Mouse (Mus musculus) liver, embryonic 15.5 days (tissue): ENCODE results near the gene Esp4. TPM values are rescaled to one million over a fixed set of nuclear protein-coding genes. Genes with fewer than 3 reads are reported as not detected.
"Not testable (repeated sequence)": the region's sequence is repeated elsewhere in the genome, so short reads cannot be mapped to it uniquely, and the experiment has no call there.

ENCODE experiments used
- ATAC-seq: fragments of 200-750 bp; cut with Nextera tagmentation; 2 replicates; pipeline ENCODE4 v1.8.0; 2017; ENCODE audit warnings: moderate number of reproducible peaks, mild to moderate bottlenecking, moderate library complexity; ENCODE audit not compliant: insufficient read depth
- H3K27ac ChIP-seq: fragments of 300-500 bp; sonication (generic); replicated peaks from 2 replicates; pipeline ENCODE4 v1.5.1; 2015; ENCODE audit warnings: mild to moderate bottlenecking, inconsistent platforms
- H3K27me3 ChIP-seq: fragments of 300-500 bp; sonication (generic); 2 replicates; pipeline ENCODE4 v1.6.1; 2015; ENCODE audit warnings: mild to moderate bottlenecking, inconsistent platforms
- H3K36me3 ChIP-seq: fragments of 300-500 bp; sonication (generic); replicated peaks from 2 replicates; pipeline ENCODE4 v1.6.1; 2015; ENCODE audit warnings: moderate library complexity, mild to moderate bottlenecking, inconsistent platforms
- H3K4me1 ChIP-seq: fragments of 300-500 bp; sonication (generic); replicated peaks from 2 replicates; pipeline ENCODE4 v1.6.1; 2015; ENCODE audit warnings: inconsistent platforms
- H3K4me2 ChIP-seq: fragments of 300-500 bp; sonication (generic); 2 replicates; pipeline ENCODE4 v1.6.1; 2015; ENCODE audit warnings: moderate library complexity, mild to moderate bottlenecking, inconsistent platforms
- H3K4me3 ChIP-seq: fragments of 300-500 bp; sonication (generic); replicated peaks from 2 replicates; pipeline ENCODE4 v1.5.1; 2015; ENCODE audit warnings: mild to moderate bottlenecking, inconsistent platforms
- H3K9ac ChIP-seq: fragments of 300-500 bp; sonication (generic); 2 replicates; pipeline ENCODE4 v1.6.1; 2015; ENCODE audit warnings: moderate library complexity, mild to moderate bottlenecking, inconsistent platforms
- H3K9me3 ChIP-seq: fragments of 300-500 bp; sonication (generic); replicated peaks from 2 replicates; pipeline ENCODE4 v1.6.1; 2016; ENCODE audit warnings: inconsistent platforms
- WGBS: fragments of 180-500 bp; shearing (Covaris S2); methylation state at CpG from one replicate; pipeline ENCODE4 v1.1.7; 2015; ENCODE audit warnings: mixed read lengths; ENCODE audit not compliant: insufficient replicate concordance; 5-methylcytosine and 5-hydroxymethylcytosine counted together
- polyA plus RNA-seq: library from polyadenylated mRNA; unstranded; fragments of >200 nt; fragmentation: Nextera tagmentation; extraction: Ambion mirVana; gene quantifications from 2 replicates; pipeline ENCODE4 v1.2.1, GENCODE M21; 2015

The Esp4 gene
- polyA plus RNA-seq, result not detected in 2 replicates

DNA sequence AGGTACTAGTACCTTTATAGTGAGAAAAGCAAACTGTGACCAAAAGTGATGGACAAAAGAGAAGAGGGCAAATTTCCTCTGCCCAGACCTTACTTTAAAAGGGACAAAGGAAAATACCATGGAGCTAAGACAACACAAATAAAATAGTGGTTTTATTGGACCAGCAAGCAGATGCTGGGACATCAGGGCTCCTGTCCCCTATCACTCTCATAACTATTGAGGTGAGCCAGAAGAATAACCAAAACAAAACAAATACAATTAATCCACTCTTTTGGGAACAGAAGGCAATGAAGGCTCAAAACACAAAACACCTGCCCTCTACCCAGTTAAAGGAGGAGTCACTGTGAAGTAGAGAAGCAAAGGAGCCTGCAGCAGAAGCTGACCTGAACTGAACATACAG lies at the start of gene Esp4:
Esp4 (plus strand) TSS at position 301 of the 400 bp plus-strand sequence.
- no peaks in the 10 kb centered on the region for H3K36me3 ChIP-seq
- ATAC-seq, result no peak

DNA sequence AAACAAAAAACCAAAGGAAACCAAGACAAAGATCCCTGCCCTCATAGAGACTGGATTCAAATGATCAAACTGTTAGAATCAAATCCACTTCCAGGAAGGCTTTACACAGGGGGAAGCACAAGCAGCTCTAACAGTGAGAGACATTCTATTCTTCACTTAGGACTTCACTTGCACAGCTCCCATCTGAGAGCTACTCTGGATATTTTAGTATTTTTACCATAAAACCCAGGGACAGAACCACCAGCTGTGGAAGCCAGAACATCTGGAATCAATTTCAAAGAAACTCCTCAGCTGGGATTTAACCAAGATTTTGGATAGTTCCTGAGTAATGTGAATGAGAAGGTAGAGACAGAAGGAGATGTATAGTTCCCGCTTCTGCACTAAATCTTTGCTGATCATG lies 44.9 kb upstream of the Esp4 start:
- H3K4me1 ChIP-seq, result no peaks in the 10 kb centered on the region
- no peaks in the 10 kb centered on the region for H3K36me3 ChIP-seq
- no peak overlapping the region for H3K9ac ChIP-seq
- ATAC-seq, result no peak
- no peak overlapping the region for H3K4me3 ChIP-seq
- no peak overlapping the region for H3K4me2 ChIP-seq
- no peak overlapping the region for H3K27ac ChIP-seq
- H3K9me3 ChIP-seq, result no peaks in the 10 kb centered on the region
- H3K27me3 ChIP-seq, result no peaks in the 10 kb centered on the region
- 57% methylated on average over 1 of the region's 1 CpGs for WGBS

More for the DNA sequence above, at the start of gene Esp4:
- no peaks in the 10 kb centered on the region for H3K9me3 ChIP-seq
- no peak within 1 kb of the TSS for H3K4me2 ChIP-seq
- no peak within 1 kb of the TSS for H3K4me3 ChIP-seq
- H3K27me3 ChIP-seq, result no peaks in the 10 kb centered on the region
- H3K27ac ChIP-seq, result no peak within 1 kb of the TSS
- H3K4me1 ChIP-seq, result no peaks in the 10 kb centered on the region
- no peak within 1 kb of the TSS for H3K9ac ChIP-seq

DNA sequence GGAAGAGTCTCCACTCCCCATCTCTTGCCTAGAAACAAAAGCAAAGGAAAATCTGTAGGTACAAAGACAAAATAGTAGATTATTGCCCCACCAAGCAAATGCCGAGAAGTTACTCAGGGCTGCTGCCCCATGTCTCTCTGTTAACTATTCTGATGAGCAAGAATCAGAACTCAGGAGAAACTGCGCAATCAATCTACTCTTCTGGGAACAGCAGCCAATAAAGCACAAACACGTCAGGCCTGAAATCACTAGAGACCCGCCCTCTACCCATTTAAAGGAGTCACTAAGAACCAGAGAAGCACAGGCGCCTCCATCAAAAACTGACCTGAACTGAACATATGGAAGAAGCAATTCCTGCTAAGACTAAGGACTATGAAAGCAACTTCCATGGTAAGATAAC lies 37.2 kb upstream of the Esp4 start, which contains the start of gene Esp6:
Esp6 (plus strand) TSS at position 301 of the 400 bp plus-strand sequence.
- no peaks in the 10 kb centered on the region for H3K36me3 ChIP-seq
- no peaks in the 10 kb centered on the region for H3K4me1 ChIP-seq
- H3K9me3 ChIP-seq, result no peaks in the 10 kb centered on the region
- H3K27me3 ChIP-seq, result no peaks in the 10 kb centered on the region
- 59% methylated on average over 5 of the region's 5 CpGs for WGBS
- ATAC-seq, result no peak
- no peak within 1 kb of the TSS for H3K27ac ChIP-seq
- no peak within 1 kb of the TSS for H3K4me3 ChIP-seq
- no peak within 1 kb of the TSS for H3K9ac ChIP-seq
- no peak within 1 kb of the TSS for H3K4me2 ChIP-seq

DNA sequence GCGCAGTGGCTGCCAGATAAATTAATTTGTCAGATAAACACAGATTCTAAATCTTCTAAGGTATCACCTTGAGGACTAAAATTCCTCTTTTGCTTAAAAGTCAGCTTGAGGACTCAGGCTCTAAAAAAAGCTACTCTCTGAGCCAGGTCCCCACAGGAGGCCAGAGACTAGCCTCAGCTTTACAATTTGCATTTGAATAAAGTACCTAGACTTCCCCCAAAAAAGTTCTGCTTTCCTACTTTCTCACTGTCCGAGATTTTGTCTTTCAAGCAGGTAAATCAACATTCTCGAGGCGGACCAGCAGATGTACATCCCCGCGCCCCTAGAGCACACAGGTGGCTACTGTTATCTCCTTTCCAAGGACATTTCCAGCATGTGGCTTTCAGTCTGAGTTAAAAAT lies 14.5 kb upstream of the Esp4 start:
- not testable (repeated sequence) for H3K4me1 ChIP-seq, H3K9ac ChIP-seq, H3K27ac ChIP-seq, ATAC-seq, H3K27me3 ChIP-seq, H3K4me3 ChIP-seq, H3K4me2 ChIP-seq, H3K36me3 ChIP-seq, H3K9me3 ChIP-seq
- WGBS, result 56% methylated on average over 6 of the region's 6 CpGs

DNA sequence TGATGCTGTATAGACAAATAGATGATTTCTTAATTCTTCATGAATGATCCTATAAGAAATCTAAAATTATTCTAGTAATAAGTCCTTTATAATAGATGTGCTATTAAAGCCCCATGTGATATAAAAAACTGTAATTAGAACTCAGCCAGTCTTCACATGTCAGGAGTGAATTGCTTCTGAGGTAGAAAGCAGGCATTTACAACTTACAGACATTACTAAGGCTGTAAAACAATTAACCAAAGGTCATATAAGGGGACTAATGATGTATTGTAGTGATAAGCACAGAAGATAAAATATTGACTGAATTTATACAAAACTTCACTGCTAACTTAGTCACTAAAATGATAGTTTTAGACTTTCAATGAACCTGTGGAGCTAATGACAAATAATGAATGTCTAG lies 7.1 kb upstream of the Esp4 start:
- Histone ChIP-seq H3K9me3 (no peaks in the 10 kb centered on the region), H3K27me3 (no peaks in the 10 kb centered on the region), H3K9ac (no peak overlapping the region), H3K4me2 (no peak overlapping the region), H3K4me1 (no peaks in the 10 kb centered on the region), H3K36me3 (no peaks in the 10 kb centered on the region), H3K4me3 (no peak overlapping the region), H3K27ac (no peak overlapping the region)
- no peak for ATAC-seq

DNA sequence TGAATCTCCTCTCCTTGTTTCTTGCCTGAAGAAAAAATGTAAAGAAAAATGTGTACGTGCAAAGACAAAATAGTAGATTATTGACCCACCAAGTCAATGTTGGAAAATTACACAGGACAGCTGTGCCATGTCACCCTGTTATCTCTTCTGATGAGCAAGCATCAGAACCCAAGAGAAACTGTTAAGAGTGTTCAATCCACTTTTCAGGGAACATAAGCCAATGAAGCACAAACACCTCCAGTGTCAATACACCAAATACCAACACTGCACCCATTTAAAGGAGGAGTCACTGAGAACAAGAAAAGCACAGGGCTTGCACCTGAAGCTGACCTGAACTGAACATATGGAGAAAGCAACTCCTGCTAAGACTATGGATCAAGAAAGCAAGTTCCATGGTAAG lies 33.4 kb downstream of the Esp4 start, which contains the start of gene Esp3:
Esp3 (plus strand) TSS at position 301 of the 400 bp plus-strand sequence.
- H3K4me1 ChIP-seq, H3K9me3 ChIP-seq, H3K4me3 ChIP-seq, H3K9ac ChIP-seq, H3K4me2 ChIP-seq, H3K27ac ChIP-seq, H3K36me3 ChIP-seq, ATAC-seq, H3K27me3 ChIP-seq: not testable (repeated sequence)
- 56% methylated on average over 1 of the region's 1 CpGs for WGBS

Other genes with a start within 250 kb of the Esp4 start
- gene Esp8, start 78.6 kb upstream of the Esp4 start, polyA plus RNA-seq, result not detected in 2 replicates
- not detected in 2 replicates for gene Esp6, start 37.1 kb upstream of the Esp4 start, polyA plus RNA-seq
- gene Esp3, start 33.5 kb downstream of the Esp4 start, polyA plus RNA-seq, result not detected in 2 replicates
- not detected in 2 replicates for gene Esp1, start 128.5 kb downstream of the Esp4 start, polyA plus RNA-seq
- 0.12 and 0.26 TPM in 2 replicates for gene Crisp2, start 208.4 kb downstream of the Esp4 start, polyA plus RNA-seq
- gene Rhag, start 212.5 kb downstream of the Esp4 start, polyA plus RNA-seq, result 220 and 226 TPM in 2 replicates